Mouse (Mus musculus) lung, postnatal 0 days (tissue): ENCODE measurements around the gene Rftn1. TPM values are rescaled to one million over a fixed set of nuclear protein-coding genes. Genes with fewer than 3 reads are reported as not detected.
"Not testable (repeated sequence)": the region's sequence is repeated elsewhere in the genome, so short reads cannot be mapped to it uniquely, and the experiment has no call there.

Source experiments
- ATAC-seq: fragments of 200-750 bp; cut with Nextera tagmentation; 2 replicates; pipeline ENCODE4 v1.8.0; 2017; ENCODE audit warnings: moderate library complexity
- DNase-seq: peaks from one replicate; pipeline ENCODE4 v3.0.0-alpha.2; 2016; ENCODE audit warnings: low spot score
- H3K27ac ChIP-seq: fragments of 300-500 bp; sonication (generic); 2 replicates; pipeline ENCODE4 v1.5.1; 2014; ENCODE audit warnings: antibody characterized with exemption, mild to moderate bottlenecking, low read length, mixed read lengths
- H3K27me3 ChIP-seq: fragments of 300-500 bp; sonication (generic); replicated peaks from 2 replicates; pipeline ENCODE4 v1.6.1; 2014; ENCODE audit warnings: low read length, mixed read lengths; ENCODE audit not compliant: insufficient read depth
- H3K36me3 ChIP-seq: fragments of 300-500 bp; sonication (generic); 2 replicates; pipeline ENCODE4 v1.6.1; 2014; ENCODE audit warnings: low read length, mixed read lengths; ENCODE audit not compliant: insufficient read depth
- H3K4me1 ChIP-seq: fragments of 300-500 bp; sonication (generic); 2 replicates; pipeline ENCODE4 v1.6.1; 2014; ENCODE audit warnings: antibody characterized with exemption, low read depth, low read length, mixed read lengths; ENCODE audit not compliant: insufficient read depth
- H3K4me2 ChIP-seq: fragments of 300-500 bp; sonication (generic); replicated peaks from 2 replicates; pipeline ENCODE4 v1.6.1; 2014; ENCODE audit warnings: low read depth, mild to moderate bottlenecking, low read length, moderate library complexity, mixed read lengths
- H3K4me3 ChIP-seq: fragments of 300-500 bp; sonication (generic); 2 replicates; pipeline ENCODE4 v1.5.1; 2014; ENCODE audit warnings: low read depth, low read length
- H3K9ac ChIP-seq: fragments of 300-500 bp; sonication (generic); replicated peaks from 2 replicates; pipeline ENCODE4 v1.6.1; 2014; ENCODE audit warnings: low read depth, mild to moderate bottlenecking
- H3K9me3 ChIP-seq: fragments of 300-500 bp; sonication (generic); 2 replicates; pipeline ENCODE4 v1.6.1; 2016; ENCODE audit warnings: low read length, mixed read lengths
- CTCF ChIP-seq: IDR thresholded peaks from 2 replicates; pipeline ENCODE4 v1.5.1; 2016; ENCODE audit warnings: antibody characterized with exemption, mild to moderate bottlenecking
- EP300 ChIP-seq: IDR thresholded peaks from 2 replicates; pipeline ENCODE4 v1.6.1; 2016; ENCODE audit warnings: antibody characterized with exemption, mild to moderate bottlenecking, control low read depth
- WGBS: fragments of 180-500 bp; shearing (Covaris S2); extraction: QIAGEN DNeasy Blood & Tissue Kit; methylation state at CpG from one replicate; pipeline ENCODE4 v1.1.7; 2014; 5-methylcytosine and 5-hydroxymethylcytosine counted together
- polyA plus RNA-seq: library from polyadenylated mRNA; unstranded; fragments of >200 nt; fragmentation: Nextera tagmentation; extraction: Ambion mirVana; gene quantifications from 2 replicates; pipeline ENCODE4 v1.2.1, GENCODE M21; 2015

The Rftn1 gene
- polyA plus RNA-seq, 1 experiment from 2014 or later, result 18.2 TPM

- H3K9ac ChIP-seq, result no peak overlapping the region
- no peak overlapping the region for H3K4me2 ChIP-seq
- no peaks in the 10 kb centered on the region for H3K9me3 ChIP-seq
- no peaks in the 10 kb centered on the region for H3K27me3 ChIP-seq
- DNase-seq (no peak), ATAC-seq (no peak)
- no peak overlapping the region for H3K4me3 ChIP-seq
- no peak overlapping the region for H3K27ac ChIP-seq
- WGBS, result 90% methylated on average over 7 of the region's 7 CpGs
- H3K36me3 ChIP-seq, result no peaks in the 10 kb centered on the region
- H3K4me1 ChIP-seq, result no peaks in the 10 kb centered on the region
- TF ChIP-seq EP300 (no peak), CTCF (no peak)
These were observed 73.0 kb downstream of the Rftn1 start for GRCm38 (mm10) chr17:50117461-50117860.

DNA sequence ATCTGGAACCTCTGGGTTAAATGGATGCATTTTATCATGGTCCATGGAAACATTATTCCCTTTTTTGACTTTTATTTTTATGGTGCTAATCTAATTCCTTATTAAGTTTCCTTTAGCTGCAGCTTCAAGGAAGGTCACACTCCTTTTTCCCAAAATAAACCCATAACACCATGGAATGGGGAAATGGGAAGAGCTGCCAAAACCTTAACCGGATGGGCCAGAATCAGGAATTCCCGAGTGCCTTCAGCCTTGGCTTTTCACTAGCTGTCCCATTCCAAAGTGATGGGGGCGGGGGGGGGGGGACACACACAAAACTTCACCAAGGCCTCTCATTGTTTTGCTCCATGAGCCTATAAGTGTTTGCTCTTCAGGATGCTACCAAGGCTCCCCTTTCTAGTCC, 73.5 kb downstream of the Rftn1 start:
- DNase-seq, result no peak
- Histone ChIP-seq H3K9ac (no peak overlapping the region), H3K4me3 (no peak overlapping the region), H3K36me3 (no peaks in the 10 kb centered on the region), H3K4me2 (no peak overlapping the region), H3K27ac (no peak overlapping the region), H3K9me3 (no peaks in the 10 kb centered on the region), H3K4me1 (no peaks in the 10 kb centered on the region), H3K27me3 (no peaks in the 10 kb centered on the region)
- 50% methylated on average over 3 of the region's 3 CpGs for WGBS
- TF ChIP-seq CTCF (no peak), EP300 (no peak)
- no peak for ATAC-seq

GRCm38 (mm10) chr17:50116401-50116800, 74.1 kb downstream of the Rftn1 start:
- H3K4me3 ChIP-seq, H3K4me1 ChIP-seq, H3K27ac ChIP-seq, H3K9ac ChIP-seq, H3K4me2 ChIP-seq, H3K36me3 ChIP-seq, DNase-seq, H3K27me3 ChIP-seq, H3K9me3 ChIP-seq, ATAC-seq: not testable (repeated sequence)
- 92% methylated on average over 1 of the region's 1 CpGs for WGBS

DNA sequence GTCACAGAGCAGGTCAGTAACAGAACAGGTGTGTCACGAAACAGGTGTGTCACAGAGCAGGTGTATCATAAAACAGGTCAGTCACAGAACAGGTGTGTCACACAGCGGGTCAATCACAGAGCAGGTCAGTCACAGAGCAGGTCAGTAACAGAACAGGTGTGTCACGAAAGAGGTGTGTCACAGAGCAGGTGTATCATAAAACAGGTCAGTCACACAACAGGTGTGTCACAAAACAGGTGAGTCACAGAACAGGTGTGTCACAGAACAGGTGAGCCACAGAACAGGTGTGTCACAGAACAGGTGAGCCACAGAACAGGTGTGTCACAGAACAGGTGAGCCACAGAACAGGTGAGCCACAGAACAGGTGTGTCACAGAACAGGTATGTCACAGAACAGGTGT, 74.8 kb downstream of the Rftn1 start:
- H3K27me3 ChIP-seq, H3K4me3 ChIP-seq, H3K9me3 ChIP-seq, H3K36me3 ChIP-seq, H3K9ac ChIP-seq, DNase-seq, H3K27ac ChIP-seq, ATAC-seq, H3K4me2 ChIP-seq, H3K4me1 ChIP-seq: not testable (repeated sequence)
- WGBS, result 91% methylated on average over 3 of the region's 3 CpGs

- TF ChIP-seq EP300 (no peak), CTCF (no peak)
- no peaks in the 10 kb centered on the region for H3K9me3 ChIP-seq
- H3K4me2 ChIP-seq, result no peak overlapping the region
- no peak overlapping the region for H3K9ac ChIP-seq
- no peaks in the 10 kb centered on the region for H3K27me3 ChIP-seq
- DNase-seq, result no peak
- no peaks in the 10 kb centered on the region for H3K4me1 ChIP-seq
- WGBS, result 81% methylated on average over 8 of the region's 8 CpGs
- H3K4me3 ChIP-seq, result no peak overlapping the region
- no peaks in the 10 kb centered on the region for H3K36me3 ChIP-seq
- ATAC-seq, result no peak
- H3K27ac ChIP-seq, result no peak overlapping the region
These were observed 75.8 kb downstream of the Rftn1 start for GRCm38 (mm10) chr17:50114659-50115058.

GRCm38 (mm10) chr17:50110650-50111415, 79.6 kb downstream of the Rftn1 start:
- no peak for TF ChIP-seq CTCF
- TF ChIP-seq EP300, result peak; percentile 59
- Histone ChIP-seq H3K9me3 (no peaks in the 10 kb centered on the region), H3K27ac (no peak overlapping the region), H3K4me2 (0 out of 2 replicates have a peak overlapping the region, but pooled peaks have one; percentile 2), H3K4me1 (no peaks in the 10 kb centered on the region), H3K9ac (no peak overlapping the region), H3K4me3 (no peak overlapping the region), H3K36me3 (no peaks in the 10 kb centered on the region), H3K27me3 (no peaks in the 10 kb centered on the region)
- 41% methylated on average over 14 of the region's 14 CpGs for WGBS
- DNase-seq, result peak; percentile 81
- peak; percentile 75 for ATAC-seq

GRCm38 (mm10) chr17:50106811-50107210, 83.7 kb downstream of the Rftn1 start:
- Histone ChIP-seq H3K36me3 (no peaks in the 10 kb centered on the region), H3K27me3 (no peaks in the 10 kb centered on the region), H3K4me2 (no peak overlapping the region), H3K4me3 (no peak overlapping the region), H3K9ac (no peak overlapping the region), H3K27ac (no peak overlapping the region), H3K4me1 (no peaks in the 10 kb centered on the region), H3K9me3 (no peaks in the 10 kb centered on the region)
- no peak for ATAC-seq
- TF ChIP-seq CTCF (no peak), EP300 (no peak)
- 91% methylated on average over 10 of the region's 10 CpGs for WGBS
- DNase-seq, result no peak
